ENCODE assay signal across 21 mouse cellular contexts in genomic region chr6:82039968-82040367, GRCm38 (mm10). TPM values are rescaled to one million over a fixed set of nuclear protein-coding genes. Genes with fewer than 3 reads are reported as not detected.
DNase-seq lines count a peak whose midpoint lies in the region; ATAC-seq lines count a peak whose summit lies in the region.
"Had no signal": no experiment of that assay in that cellular context is flagged by ENCODE, and none has a peak within 500 bp of the region (broad histone marks: within the 10 kb centered on the region; RNA-seq: fewer than 3 reads in every experiment).

No protein-coding gene starts in this region.

- no peak overlapping the region for H3K4me2 ChIP-seq in intestine, embryonic 16.5 days (ENCODE audit: low read depth, low read length)
- H3K4me2 ChIP-seq in intestine, embryonic 15.5 days (replicated peaks) = no peak overlapping the region
- no peak overlapping the region for H3K4me2 ChIP-seq in lung, embryonic 16.5 days (ENCODE audit: low read depth, low read length)
- H3K4me2 ChIP-seq: embryonic facial prominence, embryonic 15.5 days; forebrain, embryonic 15.5 days; hindbrain, embryonic 13.5 days had no signal

- no peak overlapping the region for H3K9ac ChIP-seq in intestine, embryonic 16.5 days (ENCODE audit: low read depth, low read length)
- no peak overlapping the region for H3K9ac ChIP-seq in intestine, embryonic 15.5 days
- H3K9ac ChIP-seq in lung, embryonic 16.5 days (ENCODE audit: low read length) = no peak overlapping the region
- H3K9ac ChIP-seq: embryonic facial prominence, embryonic 15.5 days; forebrain, embryonic 15.5 days; hindbrain, embryonic 13.5 days had no signal

- H3K4me3 ChIP-seq in intestine, embryonic 16.5 days (ENCODE audit: low read length) = no peak overlapping the region
- H3K4me3 ChIP-seq in intestine, embryonic 15.5 days (replicated peaks) = no peak overlapping the region
- no peak overlapping the region for H3K4me3 ChIP-seq in lung, embryonic 16.5 days (ENCODE audit: low read length)
- H3K4me3 ChIP-seq: embryonic facial prominence, embryonic 15.5 days; forebrain, embryonic 15.5 days; heart, embryonic 10.5 days; hindbrain, embryonic 13.5 days had no signal

- no peaks in the 10 kb centered on the region for H3K9me3 ChIP-seq in intestine, embryonic 16.5 days (ENCODE audit: control insufficient read depth, low read length)
- no peaks in the 10 kb centered on the region for H3K9me3 ChIP-seq in intestine, embryonic 15.5 days
- H3K9me3 ChIP-seq in lung, embryonic 16.5 days (ENCODE audit: control insufficient read depth, low read length) = no peaks in the 10 kb centered on the region
- H3K9me3 ChIP-seq: embryonic facial prominence, embryonic 15.5 days; forebrain, embryonic 15.5 days; heart, embryonic 10.5 days; hindbrain, embryonic 13.5 days had no signal

- DNase-seq in ES-CJ7 (ENCODE audit: low read depth, low spot score) = peak; percentile 12
- peak; percentile 60 for DNase-seq in lung, postnatal 36 days
- DNase-seq in thymus, postnatal 10 days (ENCODE audit: low spot score in 2 of 2) = no peak
- DNase-seq: adrenal gland, adult 2 months; adrenal gland, postnatal 25 days; cerebellum, adult 18-20 months; cerebellum, adult 9-11 months; embryo, embryonic 11 days; heart, adult 18-20 months; heart, postnatal 10 days had no signal

- H3K27ac ChIP-seq in intestine, embryonic 16.5 days (ENCODE audit: low read length) = peak overlapping the region; percentile 28; the same call in 1 of the 2 replicates
- H3K27ac ChIP-seq in intestine, embryonic 15.5 days = no peak overlapping the region
- H3K27ac ChIP-seq in lung, embryonic 16.5 days (ENCODE audit: low read length) = peak overlapping the region; percentile 96
- H3K27ac ChIP-seq: embryonic facial prominence, embryonic 15.5 days; forebrain, embryonic 15.5 days; heart, embryonic 10.5 days; hindbrain, embryonic 13.5 days had no signal

- H3K4me1 ChIP-seq in intestine, embryonic 16.5 days (ENCODE audit: control insufficient read depth, insufficient read depth, low read length) = peaks cover 23% of the 10 kb centered on the region
- peaks cover 12% of the 10 kb centered on the region; the same call in 1 of the 2 replicates for H3K4me1 ChIP-seq in intestine, embryonic 15.5 days (replicated peaks)
- H3K4me1 ChIP-seq in lung, embryonic 16.5 days (replicated peaks; ENCODE audit: control insufficient read depth, insufficient read depth, low read length) = peaks cover 34% of the 10 kb centered on the region

- no peaks in the 10 kb centered on the region for H3K36me3 ChIP-seq in intestine, embryonic 16.5 days (ENCODE audit: control insufficient read depth, insufficient read depth, low read length)
- H3K36me3 ChIP-seq in intestine, embryonic 15.5 days = no peaks in the 10 kb centered on the region
- H3K36me3 ChIP-seq in lung, embryonic 16.5 days (ENCODE audit: control insufficient read depth, insufficient read depth, low read length) = no peaks in the 10 kb centered on the region; the same call in 1 of the 2 replicates
- H3K36me3 ChIP-seq: embryonic facial prominence, embryonic 15.5 days; forebrain, embryonic 15.5 days; heart, embryonic 10.5 days; hindbrain, embryonic 13.5 days had no signal

- no peaks in the 10 kb centered on the region for H3K27me3 ChIP-seq in intestine, embryonic 16.5 days (replicated peaks; ENCODE audit: control insufficient read depth, insufficient read depth, low read length)
- no peaks in the 10 kb centered on the region for H3K27me3 ChIP-seq in intestine, embryonic 15.5 days (replicated peaks)
- no peaks in the 10 kb centered on the region for H3K27me3 ChIP-seq in lung, embryonic 16.5 days (ENCODE audit: control insufficient read depth, insufficient read depth, low read depth, low read length)
- H3K27me3 ChIP-seq: Patski had no signal

- WGBS in intestine, embryonic 16.5 days = 60% methylated on average over 7 of the region's 7 CpGs
- 62% methylated on average over 7 of the region's 7 CpGs for WGBS in intestine, embryonic 15.5 days
- WGBS in lung, embryonic 16.5 days = 36% methylated on average over 7 of the region's 7 CpGs

- no peak for ATAC-seq in intestine, embryonic 16.5 days
- no peak for ATAC-seq in intestine, embryonic 15.5 days
- ATAC-seq in lung, embryonic 16.5 days (ENCODE audit: low read depth) = peak; percentile 42
- no peak for ATAC-seq in erythroblast, adult 5-6 weeks (replicated peaks; ENCODE audit: low FRiP score, poor library complexity, severe bottlenecking)
- ATAC-seq: forebrain, embryonic 15.5 days; Patski had no signal

RNA-seq across cellular contexts. Expression of gene Eva1a, which starts 0.9 kb away (rescaled TPM):
- 17.4 and 20.3 TPM in 2 replicates for polyA plus RNA-seq in intestine, embryonic 16.5 days (2015; fragmentation: Nextera tagmentation; extraction: Ambion mirVana)
- 16.8 and 19.6 TPM in 2 replicates for polyA plus RNA-seq in intestine, embryonic 15.5 days (2015; fragmentation: Nextera tagmentation; extraction: Ambion mirVana)
- 38.8 and 42.4 TPM in 2 replicates for polyA plus RNA-seq in lung, embryonic 16.5 days (2015; fragmentation: Nextera tagmentation; extraction: Ambion mirVana)
- not detected in 2 replicates for total RNA-seq in erythroblast, adult 5-6 weeks (2015; ENCODE audit: low replicate concordance)
- total RNA-seq in erythroblast, adult 5-6 weeks (2017; ENCODE audit: low replicate concordance) = not detected in 2 replicates
- total RNA-seq: common myeloid progenitor, adult 5-6 weeks; hematopoietic stem cell, adult 5-6 weeks had no signal

Comparison
In these comparisons a context has a peak if more than half of its experiments do, and no peak if none do; other contexts are left out.
1. DNase-seq: peak in ES-CJ7 (single experiment) and lung, postnatal 36 days (single experiment); none in thymus, postnatal 10 days (0 of 2).